Mouse (Mus musculus): ENCODE results near the gene Polg.

DNA sequence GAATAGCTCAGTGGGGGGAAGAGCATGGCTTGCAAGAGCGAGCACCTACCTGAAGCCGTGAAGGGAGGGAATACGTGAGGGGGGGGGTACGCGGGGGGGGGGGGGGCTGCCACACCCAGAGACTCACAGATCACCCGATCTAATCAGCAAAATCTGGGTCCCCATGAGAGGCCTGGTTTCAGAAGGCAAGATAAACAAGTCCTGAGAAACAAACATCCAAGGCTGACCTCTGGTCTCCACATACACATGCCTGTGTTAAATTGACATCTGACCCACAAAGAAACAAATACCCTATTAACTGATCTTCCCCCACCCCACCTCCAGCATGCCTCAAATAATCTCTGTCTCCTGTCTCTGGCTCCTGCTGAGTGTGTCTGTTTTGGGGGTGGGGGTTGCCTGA, 1.8 kb upstream of the Polg start:
- TF ChIP-seq POLR2A (IDR thresholded peaks at IDR 0.05; ENCODE audit: extremely low read depth, insufficient read depth, low read length), result no peak
- no peak for TF ChIP-seq CTCF (IDR thresholded peaks at IDR 0.05; ENCODE audit: low read depth, low read length)
